Mouse (Mus musculus) kidney, adult 2 months (tissue): ENCODE data around the gene Bpifb4.

ENCODE experiments used
- CTCF ChIP-seq: fragments of 200-500 bp; conservative IDR thresholded peaks from 2 replicates; pipeline ENCODE4 v1.5.1; 2011; ENCODE audit warnings: low read depth, mild to moderate bottlenecking, control low read depth, low read length, moderate library complexity, mixed read lengths; ENCODE audit not compliant: insufficient read depth, insufficient read length
- POLR2A ChIP-seq: fragments of 200-500 bp; IDR thresholded peaks from one replicate; pipeline ENCODE4 v1.6.1; 2011; ENCODE audit warnings: low read depth, low read length, control low read depth

- TF ChIP-seq POLR2A = no peak
- TF ChIP-seq CTCF = no peak
Observed at GRCm38 (mm10) chr2:153914151-153914550, 23.9 kb upstream of the Bpifb4 start.
